Mouse (Mus musculus): ENCODE results near the gene Epb42. TPM values are rescaled to one million over a fixed set of nuclear protein-coding genes. Genes with fewer than 3 reads are reported as not detected.

Gene Epb42
- polyA plus RNA-seq, 1 experiment from 2014 or later: 5.5 TPM

DNA sequence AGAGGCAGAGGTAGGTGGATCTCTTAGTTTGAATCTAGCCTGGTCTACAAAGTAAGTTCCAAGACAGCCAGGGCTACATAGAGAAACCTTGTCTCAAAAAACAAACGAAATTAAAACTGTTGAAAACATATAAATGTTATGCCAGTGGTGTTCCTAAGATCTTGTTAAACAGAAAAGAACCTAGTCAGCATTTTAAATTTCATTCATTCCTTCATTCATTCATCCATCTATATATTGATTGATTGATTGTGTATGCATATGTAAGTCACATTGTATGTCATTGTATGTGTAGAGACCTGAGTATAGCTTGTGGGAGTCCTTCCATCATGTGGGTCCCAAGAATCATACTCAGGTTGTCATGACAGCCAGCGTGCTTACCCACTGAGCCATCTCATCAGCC is 21.4 kb downstream of the Epb42 start:
- ATAC-seq (ENCODE audit: low FRiP score) (no peak), DNase-seq (ENCODE audit: low spot score, missing footprints) (no peak)
- H3K9me3 ChIP-seq (ENCODE audit: control insufficient read depth, low read length): no peaks in the 10 kb centered on the region
- no peaks in the 10 kb centered on the region for H3K4me1 ChIP-seq (ENCODE audit: control insufficient read depth, insufficient read depth, low read length)
- peaks cover 6% of the 10 kb centered on the region; the same call in 1 of the 2 replicates for H3K36me3 ChIP-seq (ENCODE audit: control insufficient read depth, insufficient read depth, low read length)
- H3K27ac ChIP-seq (ENCODE audit: low read depth, low read length): no peak overlapping the region
- H3K4me2 ChIP-seq: no peak overlapping the region
- 76% methylated on average over 2 of the region's 2 CpGs for WGBS
- H3K9ac ChIP-seq (ENCODE audit: low read length): no peak overlapping the region
- no peaks in the 10 kb centered on the region for H3K27me3 ChIP-seq (ENCODE audit: control insufficient read depth, insufficient read depth, low read length)
- no peak overlapping the region for H3K4me3 ChIP-seq (ENCODE audit: low read depth, low read length)

GRCm38 (mm10) chr2:121012676-121013075 is 24.2 kb downstream of the Epb42 start:
- ATAC-seq (ENCODE audit: low FRiP score) (no peak), DNase-seq (ENCODE audit: low spot score, missing footprints) (no peak)
- Histone ChIP-seq H3K4me1 (ENCODE audit: control insufficient read depth, insufficient read depth, low read length) (peaks cover 10% of the 10 kb centered on the region; the same call in 1 of the 2 replicates), H3K9me3 (ENCODE audit: control insufficient read depth, low read length) (no peaks in the 10 kb centered on the region), H3K27ac (ENCODE audit: low read depth, low read length) (no peak overlapping the region), H3K27me3 (ENCODE audit: control insufficient read depth, insufficient read depth, low read length) (no peaks in the 10 kb centered on the region), H3K4me2 (no peak overlapping the region), H3K4me3 (ENCODE audit: low read depth, low read length) (no peak overlapping the region), H3K36me3 (ENCODE audit: control insufficient read depth, insufficient read depth, low read length) (peaks cover 5% of the 10 kb centered on the region; the same call in 1 of the 2 replicates), H3K9ac (ENCODE audit: low read length) (no peak overlapping the region)
- 87% methylated on average over 9 of the region's 9 CpGs for WGBS

DNA sequence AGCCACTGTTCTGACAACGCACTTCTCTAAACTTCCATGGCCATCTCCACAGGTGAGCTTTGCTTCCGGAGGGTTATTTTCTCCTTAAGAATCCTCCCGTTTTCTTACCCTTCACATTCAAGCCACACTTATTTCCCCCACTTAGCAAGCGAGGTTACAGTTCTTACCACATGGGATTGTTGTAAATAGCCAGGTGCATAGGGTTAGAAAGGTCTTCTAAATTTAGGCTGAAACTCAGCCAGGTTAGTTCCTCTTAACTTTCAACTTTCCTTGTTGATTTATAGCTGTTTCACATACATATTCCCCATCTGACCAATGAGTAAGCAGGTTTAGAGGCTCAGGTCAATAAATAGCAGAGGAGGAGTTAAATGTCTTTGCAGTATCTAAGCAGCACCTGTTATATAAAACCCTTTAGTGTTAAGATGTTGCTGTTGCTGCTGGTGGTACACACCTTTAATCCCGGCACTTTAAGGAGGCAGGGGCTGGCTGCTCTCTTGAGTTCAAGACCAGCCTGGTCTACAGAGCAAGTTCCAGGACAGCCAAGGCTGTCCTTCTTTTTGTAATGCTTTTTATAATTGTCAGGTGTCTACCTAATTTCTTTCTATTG is 27.7 kb downstream of the Epb42 start:
- DNase-seq (ENCODE audit: low spot score, missing footprints): no peak
- H3K36me3 ChIP-seq (ENCODE audit: control insufficient read depth, insufficient read depth, low read length): no peaks in the 10 kb centered on the region
- H3K9ac ChIP-seq (ENCODE audit: low read length): peak overlapping the region; percentile 72; the same call in 1 of the 2 replicates
- H3K4me2 ChIP-seq: peak overlapping the region; percentile 74
- H3K27me3 ChIP-seq (ENCODE audit: control insufficient read depth, insufficient read depth, low read length): no peaks in the 10 kb centered on the region
- 31% methylated on average over 5 of the region's 5 CpGs for WGBS
- H3K27ac ChIP-seq (ENCODE audit: low read depth, low read length): no peak overlapping the region
- ATAC-seq (ENCODE audit: low FRiP score): no peak
- no peaks in the 10 kb centered on the region for H3K9me3 ChIP-seq (ENCODE audit: control insufficient read depth, low read length)
- H3K4me3 ChIP-seq (ENCODE audit: low read depth, low read length): peak overlapping the region; percentile 76
- peaks cover 10% of the 10 kb centered on the region; the same call in 1 of the 2 replicates for H3K4me1 ChIP-seq (ENCODE audit: control insufficient read depth, insufficient read depth, low read length)

DNA sequence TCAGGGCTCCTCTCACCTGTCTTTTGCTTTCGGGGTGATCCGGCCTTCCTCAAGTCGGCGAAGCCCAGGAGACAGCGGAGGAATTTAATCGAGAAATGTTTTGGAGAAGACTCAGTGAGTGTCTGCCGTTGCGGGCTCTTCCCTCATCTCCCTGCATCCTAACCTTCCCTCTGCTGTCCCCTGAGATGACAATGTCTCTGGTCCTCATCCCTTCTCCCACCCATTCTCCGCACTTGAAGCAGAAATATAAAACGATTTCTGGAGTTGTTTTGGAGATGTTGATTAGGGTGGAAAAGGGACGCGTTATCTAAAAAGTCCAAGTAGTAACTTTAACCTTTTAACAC is 28.2 kb downstream of the Epb42 start:
- 2% methylated on average over 12 of the region's 12 CpGs for WGBS
- no peaks in the 10 kb centered on the region for H3K9me3 ChIP-seq (ENCODE audit: control insufficient read depth, low read length)
- ATAC-seq (ENCODE audit: low FRiP score) (no peak; the same call in 1 of the 2 replicates), DNase-seq (ENCODE audit: low spot score, missing footprints) (no peak)
- H3K4me1 ChIP-seq (ENCODE audit: control insufficient read depth, insufficient read depth, low read length): peaks cover 10% of the 10 kb centered on the region; the same call in 1 of the 2 replicates
- no peaks in the 10 kb centered on the region for H3K27me3 ChIP-seq (ENCODE audit: control insufficient read depth, insufficient read depth, low read length)
- no peaks in the 10 kb centered on the region for H3K36me3 ChIP-seq (ENCODE audit: control insufficient read depth, insufficient read depth, low read length)
- peak overlapping the region; percentile 72 for H3K9ac ChIP-seq (ENCODE audit: low read length)
- H3K4me3 ChIP-seq (ENCODE audit: low read depth, low read length): peak overlapping the region; percentile 76
- 0 out of 2 replicates have a peak overlapping the region, but pooled peaks have one; percentile 22 for H3K27ac ChIP-seq (ENCODE audit: low read depth, low read length)
- peak overlapping the region; percentile 74 for H3K4me2 ChIP-seq

- Histone ChIP-seq H3K4me1 (ENCODE audit: control insufficient read depth, insufficient read depth, low read length) (peaks cover 10% of the 10 kb centered on the region; the same call in 1 of the 2 replicates), H3K27me3 (ENCODE audit: control insufficient read depth, insufficient read depth, low read length) (no peaks in the 10 kb centered on the region), H3K4me2 (peak within 1 kb of the TSS; percentile 74), H3K4me3 (ENCODE audit: low read depth, low read length) (peak within 1 kb of the TSS; percentile 76), H3K9ac (ENCODE audit: low read length) (peak within 1 kb of the TSS; percentile 72), H3K27ac (ENCODE audit: low read depth, low read length) (peak within 1 kb of the TSS; percentile 22; the same call in 1 of the 2 replicates), H3K36me3 (ENCODE audit: control insufficient read depth, insufficient read depth, low read length) (no peaks in the 10 kb centered on the region), H3K9me3 (ENCODE audit: control insufficient read depth, low read length) (no peaks in the 10 kb centered on the region)
- ATAC-seq (ENCODE audit: low FRiP score) (peak; percentile 97), DNase-seq (ENCODE audit: low spot score, missing footprints) (peak; percentile 97)
- WGBS: 2% methylated on average over 34 of the region's 34 CpGs
Observed at GRCm38 (mm10) chr2:121007925-121008663, 28.8 kb downstream of the Epb42 start, which contains the start of gene Ccndbp1. Gene Ccndbp1 (plus strand): TSS chr2:121008403.

DNA sequence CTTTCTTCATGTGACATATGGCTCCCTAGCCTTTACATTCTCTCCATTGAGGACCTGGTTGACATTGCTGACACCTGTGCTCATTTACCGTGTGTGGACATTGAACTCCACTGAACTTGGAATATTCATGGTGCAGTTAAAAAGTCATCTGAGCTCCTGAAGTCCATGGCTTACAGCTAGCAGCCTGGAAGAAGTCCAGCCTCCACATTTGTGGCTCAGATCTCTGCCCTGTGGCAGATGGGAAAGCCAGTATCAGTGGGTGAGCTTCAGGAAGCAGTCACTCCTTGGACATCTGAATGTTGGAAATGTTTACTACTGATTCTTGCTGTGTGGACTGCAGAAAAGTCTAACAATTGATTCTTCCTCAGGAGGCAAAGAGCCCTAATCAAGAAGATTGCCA is 29.9 kb downstream of the Epb42 start:
- no peak overlapping the region for H3K4me3 ChIP-seq (ENCODE audit: low read depth, low read length)
- DNase-seq (ENCODE audit: low spot score, missing footprints) (no peak), ATAC-seq (ENCODE audit: low FRiP score) (no peak)
- no peaks in the 10 kb centered on the region for H3K36me3 ChIP-seq (ENCODE audit: control insufficient read depth, insufficient read depth, low read length)
- whole genome bisulfite sequencing: 86% methylated on average over 1 of the region's 1 CpGs
- H3K9me3 ChIP-seq (ENCODE audit: control insufficient read depth, low read length): no peaks in the 10 kb centered on the region
- H3K4me1 ChIP-seq (ENCODE audit: control insufficient read depth, insufficient read depth, low read length): peaks cover 10% of the 10 kb centered on the region; the same call in 1 of the 2 replicates
- no peak overlapping the region for H3K9ac ChIP-seq (ENCODE audit: low read length)
- H3K27me3 ChIP-seq (ENCODE audit: control insufficient read depth, insufficient read depth, low read length): no peaks in the 10 kb centered on the region
- H3K4me2 ChIP-seq: no peak overlapping the region
- H3K27ac ChIP-seq (ENCODE audit: low read depth, low read length): no peak overlapping the region

DNA sequence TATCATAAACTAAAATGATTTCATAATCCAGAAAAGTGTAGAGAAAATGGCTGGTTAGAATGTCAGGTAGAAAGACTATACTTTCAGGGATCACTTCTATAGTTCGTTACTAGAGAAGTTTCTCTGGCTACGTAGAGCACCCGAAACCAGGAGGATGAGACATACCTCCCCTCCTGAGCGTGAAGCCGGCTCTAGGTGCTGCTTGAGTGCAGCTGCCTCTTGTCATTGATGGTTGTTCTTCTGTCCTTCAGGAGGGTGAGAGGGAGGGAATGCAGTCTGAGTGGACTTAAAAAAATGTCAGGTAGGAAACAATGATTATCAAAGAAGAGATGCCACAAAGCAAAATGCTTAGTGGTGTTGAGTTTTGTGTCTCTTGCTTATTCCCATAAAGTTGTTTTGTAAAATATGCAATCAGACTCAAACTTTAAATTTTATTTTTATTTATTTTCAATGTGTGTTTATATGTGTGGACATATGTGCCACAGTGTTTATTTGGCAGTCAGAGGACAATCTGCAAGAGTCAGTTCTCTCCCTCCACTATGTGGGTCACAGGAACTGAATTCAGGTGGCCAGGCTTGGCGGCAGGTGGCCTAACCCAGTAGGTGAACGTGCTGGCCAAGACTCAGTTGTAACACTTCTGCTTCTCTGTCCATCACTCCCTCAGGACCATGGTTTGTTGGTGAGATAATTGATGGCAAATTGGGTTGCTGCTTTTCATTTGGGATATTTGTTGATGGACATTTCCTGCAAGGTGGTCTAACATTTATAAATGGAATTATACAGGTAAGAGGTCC is 32.7 kb downstream of the Epb42 start:
- H3K27me3 ChIP-seq (ENCODE audit: control insufficient read depth, insufficient read depth, low read length): no peaks in the 10 kb centered on the region
- H3K9me3 ChIP-seq (ENCODE audit: control insufficient read depth, low read length): no peaks in the 10 kb centered on the region
- no peaks in the 10 kb centered on the region for H3K36me3 ChIP-seq (ENCODE audit: control insufficient read depth, insufficient read depth, low read length)
- WGBS: 86% methylated on average over 7 of the region's 7 CpGs
- peaks cover 7% of the 10 kb centered on the region; the same call in 1 of the 2 replicates for H3K4me1 ChIP-seq (ENCODE audit: control insufficient read depth, insufficient read depth, low read length)
- no peak overlapping the region for H3K4me3 ChIP-seq (ENCODE audit: low read depth, low read length)
- H3K9ac ChIP-seq (ENCODE audit: low read length): no peak overlapping the region
- no peak overlapping the region for H3K4me2 ChIP-seq
- DNase-seq (ENCODE audit: low spot score, missing footprints) (no peak), ATAC-seq (ENCODE audit: low FRiP score) (no peak)
- H3K27ac ChIP-seq (ENCODE audit: low read depth, low read length): no peak overlapping the region

- Histone ChIP-seq H3K9ac (ENCODE audit: low read length) (no peak overlapping the region), H3K4me1 (ENCODE audit: control insufficient read depth, insufficient read depth, low read length) (peaks cover 3% of the 10 kb centered on the region; the same call in 1 of the 2 replicates), H3K4me3 (ENCODE audit: low read depth, low read length) (no peak overlapping the region), H3K36me3 (ENCODE audit: control insufficient read depth, insufficient read depth, low read length) (no peaks in the 10 kb centered on the region), H3K4me2 (no peak overlapping the region), H3K27ac (ENCODE audit: low read depth, low read length) (no peak overlapping the region), H3K27me3 (ENCODE audit: control insufficient read depth, insufficient read depth, low read length) (no peaks in the 10 kb centered on the region), H3K9me3 (ENCODE audit: control insufficient read depth, low read length) (no peaks in the 10 kb centered on the region)
- ATAC-seq (ENCODE audit: low FRiP score) (no peak), DNase-seq (ENCODE audit: low spot score, missing footprints) (no peak)
- 73% methylated on average over 2 of the region's 2 CpGs for WGBS
Observed at GRCm38 (mm10) chr2:121003586-121003985, 33.3 kb downstream of the Epb42 start.

All from midbrain, embryonic 11.5 days (tissue).